Mouse (Mus musculus): Measurements from ENCODE around the gene Stt3b.

Stt3b gene

DNA sequence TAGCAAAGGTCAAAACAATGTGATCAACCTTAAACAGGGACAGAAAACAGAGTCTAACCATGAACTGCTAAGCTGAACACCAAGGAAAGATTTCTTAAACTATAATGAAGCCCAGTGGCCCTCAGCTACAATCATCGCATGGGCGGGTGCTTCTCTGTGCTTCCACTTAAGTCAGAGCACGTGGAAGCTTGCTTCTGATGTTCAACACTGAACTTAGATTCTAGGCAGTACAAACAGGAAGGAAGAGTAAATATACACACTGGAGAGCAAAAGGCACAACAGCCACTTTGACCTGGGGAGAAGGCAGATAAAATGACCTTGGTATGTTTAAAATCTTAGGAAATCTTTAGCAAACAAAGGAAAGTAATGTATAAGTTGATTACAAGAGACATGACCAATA is 38.7 kb downstream of the Stt3b start:
- DNase-seq (ENCODE audit: low spot score in 2 of 2): no peak

DNA sequence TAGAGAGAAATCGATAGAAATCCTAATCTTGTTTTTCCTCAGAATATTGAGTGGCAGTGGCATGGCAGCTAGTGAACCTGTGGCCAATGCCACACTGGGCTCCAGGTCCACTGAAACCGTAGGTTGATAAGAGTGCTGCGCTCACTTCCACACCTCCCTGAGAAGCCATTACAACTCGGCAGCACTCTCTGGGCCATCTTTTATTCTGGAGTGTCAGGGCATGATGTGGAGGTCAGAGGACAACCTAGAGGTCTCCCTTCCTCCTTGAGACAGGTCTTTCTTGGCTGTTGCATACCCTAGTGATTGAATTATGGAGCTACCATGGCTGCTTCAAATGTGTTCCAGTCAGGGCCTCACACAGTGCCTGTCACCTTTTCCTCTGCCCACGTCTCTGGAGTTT is 48.3 kb downstream of the Stt3b start:
- DNase-seq (ENCODE audit: low spot score in 2 of 2): no peak

DNA sequence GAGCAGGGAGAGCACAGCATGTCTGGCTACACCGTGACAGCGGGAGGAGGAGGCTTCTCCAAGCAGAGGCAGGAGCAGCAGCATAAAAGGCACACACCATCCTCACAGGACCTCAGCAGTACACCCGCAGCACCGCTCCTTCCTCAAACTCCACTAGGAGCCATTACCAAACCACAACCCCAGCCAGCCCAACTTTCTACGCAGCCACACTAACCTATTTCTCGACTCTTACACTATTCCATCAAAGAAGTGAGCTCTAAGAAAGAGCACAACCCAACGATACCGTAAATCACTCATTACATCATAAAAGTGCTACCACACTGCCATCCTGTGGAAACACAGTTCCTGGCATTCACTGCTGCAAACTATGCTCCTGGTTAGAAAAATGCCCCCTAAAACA is 48.8 kb downstream of the Stt3b start:
- DNase-seq (ENCODE audit: low spot score in 2 of 2): no peak

DNA sequence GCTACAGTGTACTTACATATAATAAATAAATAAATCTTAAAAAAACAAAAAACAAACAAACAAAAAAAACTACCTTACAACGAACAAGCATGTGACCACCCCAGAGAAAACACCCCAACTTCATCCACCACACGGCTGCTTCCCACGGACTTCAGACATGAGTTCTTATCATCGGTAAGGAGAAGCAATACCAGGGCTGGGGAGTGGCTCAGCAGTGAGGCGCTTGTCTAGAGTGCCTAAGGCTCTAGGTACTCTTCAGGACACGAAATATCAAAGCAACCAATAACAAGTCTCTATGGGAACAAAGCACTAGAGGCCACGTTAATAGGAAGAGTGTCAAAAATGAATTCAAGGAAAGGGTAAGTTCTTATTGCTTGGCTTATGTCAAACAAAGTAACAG is 49.8 kb downstream of the Stt3b start:
- no peak for DNase-seq (ENCODE audit: low spot score in 2 of 2)

DNA sequence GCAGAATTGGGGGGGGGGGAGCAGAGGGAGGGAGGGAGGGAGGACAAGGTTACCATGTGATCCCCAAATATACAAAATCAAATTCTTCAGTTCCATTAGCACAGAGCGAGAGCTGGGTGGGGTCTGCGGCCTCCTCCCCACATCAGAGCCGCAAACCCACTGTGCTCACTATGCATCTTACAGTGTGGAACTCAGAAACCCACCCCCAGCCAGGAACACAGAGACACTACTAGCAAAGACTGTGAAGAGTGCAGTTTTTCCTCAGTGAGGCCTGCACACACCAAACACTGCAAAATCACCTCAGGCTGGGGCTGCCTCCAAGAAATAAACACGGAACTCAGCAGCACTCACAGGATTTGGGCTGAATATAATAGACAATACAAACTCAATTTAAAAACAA is 50.4 kb downstream of the Stt3b start:
- DNase-seq (ENCODE audit: low spot score in 2 of 2): no peak

DNA sequence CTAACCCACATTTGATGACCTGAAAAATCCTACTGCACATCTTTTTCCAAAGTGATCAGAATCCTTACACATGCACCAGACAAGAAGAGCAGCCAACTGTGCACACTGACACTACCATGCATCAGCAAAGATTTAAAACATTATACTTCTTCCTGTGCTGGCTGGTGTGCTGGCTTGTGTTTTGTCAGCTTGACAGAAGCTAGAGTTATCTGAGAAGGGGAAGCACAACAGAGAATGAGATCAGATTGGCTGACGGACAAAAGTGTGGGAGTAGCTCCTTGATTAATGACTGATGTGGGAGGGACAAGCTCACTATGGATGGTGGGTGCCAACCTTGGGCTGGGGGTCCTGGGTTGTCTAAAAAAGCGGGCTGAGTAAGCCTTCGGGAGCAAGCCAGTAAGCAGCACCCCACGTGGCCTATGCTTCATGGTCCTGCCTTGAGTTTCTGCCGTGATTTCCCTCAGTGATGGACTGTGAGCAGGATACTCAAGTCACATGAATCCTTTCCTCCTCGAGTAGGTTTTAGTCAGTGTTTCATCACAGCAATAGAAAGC is 52.4 kb downstream of the Stt3b start:
- DNase-seq (ENCODE audit: low spot score in 2 of 2): no peak

DNA sequence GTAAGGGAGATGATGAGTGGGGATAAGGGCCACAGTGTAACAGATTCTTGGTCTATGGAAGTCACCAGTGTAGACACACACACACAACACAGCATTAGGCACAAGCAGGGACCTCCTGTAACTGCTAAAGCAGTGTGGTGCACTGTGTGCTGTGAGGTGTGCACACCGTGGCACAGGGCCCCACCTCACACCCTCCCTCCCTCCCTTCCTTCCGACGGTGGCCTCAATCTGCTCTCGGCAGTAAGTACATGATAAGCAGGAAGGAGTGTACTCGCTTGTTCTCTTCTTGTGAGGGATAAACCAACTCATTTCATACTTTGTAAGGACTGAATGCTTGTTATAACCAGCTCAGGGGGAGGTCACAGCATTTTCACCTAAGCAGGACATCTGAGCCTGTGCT is 61.1 kb downstream of the Stt3b start:
- no peak for DNase-seq (ENCODE audit: low spot score in 2 of 2)

DNA sequence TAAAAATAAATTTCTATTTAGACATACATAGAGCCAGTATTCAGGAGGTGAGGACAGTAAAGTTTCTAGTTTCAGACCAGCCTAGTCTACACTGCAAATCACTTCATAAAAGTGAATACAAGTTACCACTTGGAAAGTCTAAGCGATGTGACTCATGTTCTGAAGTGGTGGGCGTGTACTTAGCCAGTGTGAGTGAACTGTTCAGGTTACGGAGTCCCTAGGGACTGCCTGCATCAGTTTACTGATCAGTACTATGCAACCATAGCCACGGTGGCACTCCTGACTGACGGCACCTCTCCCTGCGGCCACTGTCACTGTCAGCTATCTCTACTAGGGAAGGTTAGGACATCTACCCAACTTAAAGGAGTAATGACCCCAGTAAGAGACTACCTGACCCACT is 65.1 kb downstream of the Stt3b start:
- no peak for DNase-seq (ENCODE audit: low spot score in 2 of 2)

DNA sequence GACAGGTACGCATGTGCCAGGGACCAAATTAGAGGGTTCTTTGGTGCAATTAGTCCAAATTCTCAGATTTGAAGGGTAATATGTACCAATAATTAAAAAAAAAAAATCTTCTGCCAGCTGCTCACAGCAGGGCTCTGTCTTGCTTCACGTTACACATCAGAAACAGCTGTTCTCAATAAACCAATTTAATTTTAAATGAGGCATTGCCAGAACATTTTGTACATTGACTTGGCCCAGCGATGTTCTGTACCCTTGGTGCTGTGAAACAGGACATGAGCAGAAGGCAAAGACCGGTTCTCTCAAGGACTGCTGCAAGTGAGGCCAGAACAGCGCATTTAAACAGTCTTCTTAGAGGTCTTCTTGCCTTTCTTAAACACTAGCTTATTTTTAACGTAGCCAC is 66.6 kb downstream of the Stt3b start:
- DNase-seq (ENCODE audit: low spot score in 2 of 2): no peak

DNA sequence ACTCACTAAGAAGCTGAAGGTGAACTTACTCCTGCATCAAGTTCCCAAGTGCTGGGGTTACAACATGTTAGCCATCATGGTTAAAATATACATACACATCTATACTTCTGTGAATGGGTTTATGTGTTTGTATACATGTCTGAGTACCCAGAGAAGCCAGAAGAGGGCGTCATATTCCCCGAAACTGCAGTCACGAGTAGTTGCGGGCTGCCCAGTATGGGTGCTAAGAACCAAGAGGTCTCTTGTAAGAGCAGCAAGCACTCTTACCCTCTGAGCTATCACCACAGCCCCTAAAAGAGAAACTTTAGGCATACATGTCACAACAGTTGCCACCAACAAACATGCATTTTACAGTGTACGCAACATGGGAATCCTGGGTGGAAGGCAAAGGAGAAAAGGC is 70.4 kb downstream of the Stt3b start:
- DNase-seq (ENCODE audit: low spot score in 2 of 2): no peak

DNA sequence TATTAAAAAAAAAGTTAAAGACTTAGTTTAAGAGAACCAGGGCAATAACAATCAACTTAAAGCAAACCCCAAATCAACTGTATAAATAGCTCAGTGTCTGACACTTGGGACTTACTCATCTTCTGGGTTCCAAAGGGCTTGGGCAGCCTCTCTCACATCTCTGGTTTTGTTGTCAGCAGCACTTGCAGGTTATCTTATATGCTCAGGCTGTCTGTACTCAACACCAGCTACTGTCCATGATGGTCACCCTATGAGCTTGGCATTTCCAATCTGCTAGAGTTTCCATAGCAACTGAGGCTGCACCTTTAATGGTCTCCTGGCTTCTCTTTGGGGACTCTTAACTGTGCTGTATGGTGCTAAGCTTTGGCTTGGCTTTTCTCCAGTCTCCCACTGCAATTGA is 72.3 kb downstream of the Stt3b start:
- no peak for DNase-seq (ENCODE audit: low spot score in 2 of 2)

DNA sequence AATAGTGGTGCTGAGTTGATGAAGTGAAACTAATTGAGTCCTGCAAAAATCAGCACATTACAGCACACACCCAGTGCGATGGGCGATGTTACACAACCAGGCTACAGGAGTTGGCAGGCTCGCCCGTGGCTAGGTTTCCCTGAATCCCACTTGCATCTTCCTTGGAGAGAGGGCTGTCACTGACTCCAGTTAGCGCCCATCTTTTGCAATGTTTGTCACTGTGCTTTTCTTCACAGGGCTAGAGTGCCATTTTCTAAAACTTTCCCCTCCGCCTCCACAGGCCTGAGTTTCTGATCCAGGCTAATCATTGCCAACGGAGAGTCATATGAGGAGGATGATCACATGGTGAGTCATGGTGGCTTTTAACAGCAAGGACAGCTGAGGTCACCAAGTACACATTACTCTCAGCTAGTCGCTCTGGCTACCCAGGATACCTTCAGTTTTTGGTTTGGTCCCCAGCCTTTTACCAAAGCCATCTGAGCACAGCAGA is 73.8 kb downstream of the Stt3b start:
- DNase-seq (ENCODE audit: low spot score in 2 of 2): no peak

DNA sequence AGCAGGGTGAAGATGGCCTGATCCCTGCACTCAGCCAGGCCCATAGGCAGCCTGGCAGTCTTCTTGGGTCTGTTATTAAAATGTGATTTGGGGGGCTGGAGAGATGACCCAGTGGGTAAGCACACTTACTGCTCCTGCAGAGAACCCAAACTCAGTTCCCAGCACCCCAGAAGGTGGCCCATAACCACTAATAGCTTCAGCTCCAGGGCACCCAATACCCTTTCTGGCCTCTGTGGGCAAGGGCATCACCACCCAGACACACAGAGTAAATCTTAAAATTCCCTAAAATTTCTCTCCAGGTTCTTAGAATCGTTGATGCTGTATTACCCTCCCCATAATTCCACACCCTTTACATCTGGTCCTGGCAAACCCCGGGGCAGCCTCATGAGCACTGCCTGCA is 75.7 kb downstream of the Stt3b start:
- no peak for DNase-seq (ENCODE audit: low spot score in 2 of 2)

DNA sequence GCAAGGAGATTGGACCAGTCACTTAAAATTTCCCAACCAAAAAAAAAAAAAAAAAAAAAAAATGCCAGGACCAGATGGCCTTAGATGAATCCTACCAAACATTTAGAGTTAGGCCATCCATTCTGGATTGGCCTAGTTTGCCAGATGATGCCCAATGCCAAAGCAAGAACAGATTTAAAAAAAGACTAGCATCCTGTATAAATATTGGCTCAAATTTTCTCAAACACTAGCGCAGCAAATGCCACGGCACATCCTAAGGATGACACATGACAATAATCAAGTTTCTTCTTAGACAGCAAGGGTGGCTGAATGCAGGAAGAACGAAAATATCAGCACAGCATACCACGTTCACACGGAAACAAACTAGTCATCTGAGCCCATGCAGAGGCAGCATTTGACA is 76.5 kb downstream of the Stt3b start:
- no peak for DNase-seq (ENCODE audit: low spot score in 2 of 2)

DNA sequence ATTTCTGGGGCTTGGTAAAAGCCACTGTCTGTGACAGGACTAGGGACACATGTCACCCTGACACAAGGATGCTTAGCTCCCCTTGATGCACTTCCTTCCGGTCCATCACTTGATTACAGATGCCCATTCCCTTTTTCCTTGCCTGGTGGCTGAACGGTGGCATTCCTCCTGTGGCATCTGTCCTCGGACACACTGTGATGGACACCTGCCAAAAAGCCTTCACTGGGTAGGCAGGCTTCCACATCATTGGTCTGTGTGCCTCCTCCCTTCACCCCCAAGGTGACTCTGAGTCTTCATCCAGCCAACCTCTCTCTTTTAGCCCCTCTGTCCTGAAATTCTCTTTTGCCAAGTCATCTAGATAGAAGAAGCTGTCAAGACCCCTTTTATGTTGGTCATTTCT is 78.7 kb downstream of the Stt3b start:
- no peak for DNase-seq (ENCODE audit: low spot score in 2 of 2)

DNA sequence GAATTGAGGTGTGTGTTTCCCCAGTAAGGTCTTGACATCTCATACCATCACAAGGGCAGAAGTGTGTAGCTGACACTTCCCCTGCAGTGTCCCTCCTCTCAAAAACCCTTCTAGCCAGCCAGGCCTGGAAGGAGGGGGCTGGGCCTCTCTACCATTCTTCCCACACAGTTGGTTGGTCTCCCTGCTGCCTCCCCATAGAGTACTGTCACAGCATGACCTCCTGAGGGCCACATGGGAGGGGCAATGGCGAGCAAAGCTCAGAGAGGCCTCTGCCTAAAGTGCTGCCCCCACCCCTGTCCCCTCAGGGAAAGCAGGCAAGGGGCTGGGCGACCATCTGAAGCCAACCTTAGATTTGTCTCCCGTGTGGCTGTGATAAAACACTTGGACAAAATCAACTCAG is 80.1 kb downstream of the Stt3b start:
- no peak for DNase-seq (ENCODE audit: low spot score in 2 of 2)

DNA sequence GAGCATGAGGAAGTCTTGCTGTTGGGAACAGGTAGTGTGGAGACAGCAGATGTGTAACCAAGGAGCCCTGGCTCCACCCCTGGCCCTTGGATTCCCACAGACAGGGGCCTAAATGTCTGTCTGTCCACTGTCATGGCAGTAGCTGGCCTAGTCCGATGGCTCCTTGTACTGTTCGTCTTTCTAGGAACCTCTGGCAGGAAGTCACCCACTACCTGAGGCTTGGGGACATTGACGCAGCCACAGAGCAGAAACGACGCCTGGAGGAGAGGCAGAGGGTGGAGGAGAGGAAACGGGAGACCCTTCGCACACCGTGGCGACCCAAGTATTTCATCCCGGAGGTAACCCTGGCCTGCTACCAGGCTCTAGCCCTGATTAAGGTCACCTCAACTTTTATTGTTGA is 80.5 kb downstream of the Stt3b start:
- no peak for DNase-seq (ENCODE audit: low spot score in 2 of 2)

DNA sequence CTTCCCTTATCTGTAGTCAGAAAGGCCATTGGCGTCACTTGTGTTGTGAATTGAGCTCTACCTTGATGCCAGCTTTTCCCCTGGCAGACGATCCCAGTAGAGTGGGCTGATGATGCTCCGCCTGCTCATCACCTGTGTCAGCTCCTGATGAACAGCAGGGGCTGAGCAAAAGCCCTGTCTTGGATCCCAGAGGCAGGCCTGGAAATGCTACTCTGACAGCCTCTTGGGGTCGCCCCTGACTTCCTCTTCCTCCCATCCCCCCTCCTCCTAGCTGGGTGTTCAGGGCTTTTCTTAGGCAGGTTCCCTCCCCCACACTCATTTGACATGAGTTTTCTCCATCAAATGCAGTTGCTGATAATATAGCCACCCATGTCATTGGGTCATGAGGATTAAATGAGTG is 81.1 kb downstream of the Stt3b start:
- DNase-seq (ENCODE audit: low spot score in 2 of 2): no peak

DNA sequence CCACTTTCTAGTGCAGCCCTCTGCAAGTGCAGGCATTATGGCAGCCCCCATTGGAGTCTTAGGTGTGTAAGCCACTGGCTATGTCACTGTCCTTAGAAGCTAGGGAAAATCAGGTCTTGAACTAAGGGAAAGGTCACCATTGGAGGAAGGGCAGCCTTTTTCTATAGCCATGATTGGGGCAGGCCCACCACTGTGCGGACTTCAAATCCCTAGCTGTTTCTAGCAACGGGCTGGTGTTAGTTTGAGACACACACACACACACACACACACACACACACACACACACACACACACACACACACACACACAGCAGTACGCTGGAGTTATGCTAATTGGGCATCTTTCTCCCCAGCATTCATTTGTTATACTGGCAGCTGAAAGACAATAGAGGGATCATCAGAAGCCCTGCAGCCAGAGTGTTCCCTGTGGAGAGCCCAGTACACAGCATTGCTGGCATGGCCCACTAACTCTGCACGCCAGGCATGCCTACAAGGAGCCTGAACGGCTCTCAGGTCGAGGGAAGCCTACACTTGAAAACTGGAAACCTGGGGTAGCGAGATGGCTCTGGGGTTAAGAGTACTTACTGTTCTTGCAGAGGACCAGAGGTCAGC is 85.4 kb downstream of the Stt3b start:
- no peak for DNase-seq (ENCODE audit: low spot score in 2 of 2)

DNA sequence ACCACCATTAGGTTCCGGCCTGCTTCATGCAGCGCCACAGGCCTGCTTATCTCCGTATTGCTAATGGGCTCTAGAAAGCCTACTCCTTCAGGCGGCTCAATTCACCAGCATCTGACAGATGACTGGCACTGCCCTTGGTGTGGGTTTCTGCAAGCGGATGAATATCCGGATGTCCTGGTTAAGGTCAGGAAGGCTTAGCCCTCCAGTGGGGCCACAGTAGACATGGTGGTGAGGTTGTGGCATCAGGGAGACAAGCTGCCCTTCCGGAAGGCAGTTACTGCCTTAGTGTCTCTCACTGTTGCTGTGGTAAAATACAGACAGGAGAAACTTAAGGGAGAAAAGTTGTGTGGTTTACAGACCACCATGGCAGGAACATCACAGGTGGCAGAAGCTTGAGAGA is 89.0 kb downstream of the Stt3b start:
- no peak for DNase-seq (ENCODE audit: low spot score in 2 of 2)

DNA sequence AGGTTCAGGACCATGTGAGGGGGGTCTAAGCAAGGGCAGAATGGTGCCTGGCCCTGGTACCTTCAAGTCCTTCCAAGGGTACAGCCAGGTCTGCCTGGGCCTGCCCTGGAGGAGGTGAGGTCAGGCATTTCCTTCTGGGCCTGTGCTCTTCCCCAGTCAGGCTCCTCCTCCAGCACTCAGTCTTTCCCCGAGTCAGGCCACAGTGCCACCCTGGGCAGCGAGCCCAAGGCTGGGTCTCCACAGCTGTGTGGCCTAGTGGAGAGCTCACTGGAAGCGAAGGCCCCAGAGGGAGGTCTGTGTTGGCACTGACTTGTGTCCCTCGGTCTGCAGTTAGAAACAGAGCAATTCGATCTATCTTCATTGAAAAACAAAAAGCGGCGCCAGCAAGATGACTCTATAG is 89.8 kb downstream of the Stt3b start:
- no peak for DNase-seq (ENCODE audit: low spot score in 2 of 2)

DNA sequence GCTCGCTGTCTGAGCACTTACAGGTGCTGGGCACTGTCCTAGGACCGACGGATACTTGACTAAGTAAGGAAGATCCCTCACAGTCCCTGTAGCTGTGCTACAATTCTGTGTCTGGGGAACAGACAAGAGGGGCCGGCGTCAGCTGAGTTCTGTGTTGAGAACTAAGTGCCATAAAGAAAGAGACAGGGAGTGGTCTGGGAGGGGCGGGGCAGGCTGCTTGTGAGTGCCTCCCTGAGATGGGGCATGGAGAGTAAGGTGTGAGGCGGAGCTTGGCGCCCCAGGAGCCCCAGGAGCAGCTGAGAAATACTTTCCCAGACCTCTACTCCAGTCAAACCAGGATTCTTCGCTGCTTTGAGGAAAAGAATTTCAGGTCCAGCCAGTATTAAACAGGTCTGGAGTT is 92.2 kb downstream of the Stt3b start:
- DNase-seq (ENCODE audit: low spot score in 2 of 2): no peak

DNA sequence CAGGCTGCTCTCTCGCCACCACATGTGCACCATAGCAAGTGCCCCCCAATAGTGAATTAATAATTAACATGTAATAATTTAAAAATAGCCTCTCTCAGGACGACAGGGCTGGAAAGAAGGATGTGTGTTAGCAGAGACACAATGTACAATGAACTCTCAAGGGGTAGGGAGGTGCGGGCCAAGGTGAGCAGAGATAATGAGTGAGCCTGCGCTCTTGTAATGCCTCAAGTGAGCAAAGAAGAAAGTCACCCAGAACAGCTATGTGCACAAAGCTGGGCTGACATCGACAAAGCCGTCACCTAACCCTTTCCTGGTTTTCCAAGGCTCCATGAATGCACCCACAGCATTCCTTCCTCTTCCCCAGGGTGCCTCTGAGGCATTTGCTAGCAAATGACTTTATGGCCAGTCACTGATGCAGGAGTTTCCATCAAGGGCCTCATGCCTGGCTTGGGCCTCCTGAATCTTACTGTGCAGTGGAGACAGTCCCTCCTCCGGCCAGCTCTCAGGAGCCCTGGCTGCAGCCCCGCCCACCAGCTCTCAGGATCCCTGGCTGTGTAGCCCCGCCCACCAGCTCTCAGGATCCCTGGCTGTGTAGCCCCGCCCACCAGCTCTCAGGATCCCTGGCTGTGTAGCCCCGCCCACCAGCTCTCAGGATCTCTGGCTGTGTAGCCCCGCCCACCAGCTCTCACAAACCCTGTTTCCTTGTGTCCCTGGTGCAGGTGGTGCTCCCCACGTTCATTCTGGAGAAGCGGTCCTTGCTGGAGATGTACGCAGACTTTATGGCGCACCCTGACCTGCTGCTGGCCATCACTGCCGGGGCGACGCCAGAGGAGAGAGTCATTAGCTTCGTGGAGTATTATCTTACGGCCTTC is 94.2 kb downstream of the Stt3b start:
- no peak for DNase-seq (ENCODE audit: low spot score in 2 of 2)
